Mouse (Mus musculus) heart, adult 8-10 months (tissue): ENCODE results near the gene Olfr1416. TPM values are rescaled to one million over a fixed set of nuclear protein-coding genes. Genes with fewer than 3 reads are reported as not detected.
"Not testable (repeated sequence)": the region's sequence is repeated elsewhere in the genome, so short reads cannot be mapped to it uniquely, and the experiment has no call there.

Experiments
- DNase-seq: peaks from one replicate; pipeline ENCODE4 v3.0.0; 2022; ENCODE audit warnings: low spot score
- total RNA-seq, 4 experiments: library from RNA; stranded (reverse); gene quantifications; 2 replicates each; pipeline ENCODE4 v1.2.4; 2022

Olfr1416 gene
- not detected for total RNA-seq

DNA sequence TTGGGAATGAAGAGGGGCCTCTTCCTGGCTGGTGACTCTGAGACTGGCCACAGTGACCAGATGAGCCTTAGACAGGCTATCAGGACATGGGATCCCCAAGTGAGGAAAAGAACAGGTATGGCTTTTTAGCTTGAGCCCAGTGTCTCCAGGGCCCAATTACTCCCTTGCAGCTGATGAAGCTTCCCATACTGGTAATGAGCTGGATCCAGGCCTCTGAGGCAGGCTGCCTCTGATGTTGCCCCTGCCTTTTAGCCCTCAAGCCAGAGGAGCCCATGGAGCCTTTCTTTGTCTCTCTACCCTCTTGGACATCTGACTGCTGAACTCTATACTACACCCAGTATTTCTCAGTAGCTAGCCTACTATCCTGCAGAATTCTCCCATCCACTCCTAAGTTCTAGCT lies at the start of gene Olfr1416:
TSS of gene Olfr1416 (minus strand) at position 101 of the 400 bp plus-strand sequence.
- DNase-seq = no peak

DNA sequence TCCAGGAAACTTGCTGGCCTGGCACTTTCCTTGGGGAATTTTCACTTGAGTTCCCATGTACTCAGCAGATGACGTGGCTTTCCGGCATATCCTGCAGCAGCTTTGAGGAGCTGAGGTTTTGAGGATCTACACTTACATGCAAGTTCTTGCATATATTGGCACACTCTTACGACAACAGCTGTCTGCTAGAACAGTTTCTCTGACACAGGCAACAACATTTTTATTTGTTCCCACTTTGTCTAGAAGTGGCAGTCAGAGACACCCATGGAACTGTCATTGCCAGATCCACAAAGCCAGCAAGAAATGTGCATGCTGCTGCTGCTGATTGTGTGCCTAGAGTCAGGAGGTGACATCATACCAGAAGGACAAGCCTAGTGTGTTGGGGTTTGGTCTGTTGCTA lies 38.9 kb upstream of the Olfr1416 start:
- DNase-seq = no peak

DNA sequence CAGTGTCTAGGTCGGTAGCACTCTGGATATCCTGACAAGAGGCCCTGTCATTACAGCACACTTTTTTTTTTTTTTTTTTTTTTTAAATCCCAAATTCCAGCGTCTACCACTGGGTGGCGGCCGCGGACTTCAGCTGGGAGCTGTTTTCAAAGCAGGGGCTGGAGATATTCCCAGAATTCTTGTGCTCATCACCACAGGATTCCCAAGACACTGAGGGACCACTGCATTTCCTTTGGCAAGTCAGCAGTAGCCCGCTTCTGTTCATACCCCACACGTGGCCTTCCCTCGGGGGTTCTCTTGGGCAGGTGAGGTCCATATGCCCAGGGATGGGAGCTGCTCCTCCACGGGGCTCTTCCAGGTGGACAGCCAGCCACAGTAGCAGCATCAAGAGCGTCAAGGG lies 36.5 kb upstream of the Olfr1416 start:
- DNase-seq = peak; percentile 4

DNA sequence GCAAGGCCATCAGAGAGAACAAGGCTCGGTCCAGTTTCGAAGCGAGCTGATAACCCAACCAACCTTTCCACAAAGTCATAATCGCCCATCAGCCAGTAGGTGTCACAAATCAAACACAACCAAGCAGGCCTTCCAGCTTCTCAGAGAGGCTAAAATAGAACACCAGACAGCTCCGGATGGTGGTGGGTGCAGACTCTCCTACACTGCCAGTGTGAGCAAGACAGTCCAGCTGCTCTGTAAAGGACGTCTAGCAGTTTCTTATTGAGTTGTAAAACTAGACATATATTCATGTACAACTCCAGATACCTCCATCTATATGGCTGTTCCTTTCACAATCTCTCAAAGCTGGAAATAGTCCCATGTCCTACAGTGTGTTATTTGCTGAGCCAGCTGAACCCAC lies 34.1 kb upstream of the Olfr1416 start:
- DNase-seq = no peak

DNA sequence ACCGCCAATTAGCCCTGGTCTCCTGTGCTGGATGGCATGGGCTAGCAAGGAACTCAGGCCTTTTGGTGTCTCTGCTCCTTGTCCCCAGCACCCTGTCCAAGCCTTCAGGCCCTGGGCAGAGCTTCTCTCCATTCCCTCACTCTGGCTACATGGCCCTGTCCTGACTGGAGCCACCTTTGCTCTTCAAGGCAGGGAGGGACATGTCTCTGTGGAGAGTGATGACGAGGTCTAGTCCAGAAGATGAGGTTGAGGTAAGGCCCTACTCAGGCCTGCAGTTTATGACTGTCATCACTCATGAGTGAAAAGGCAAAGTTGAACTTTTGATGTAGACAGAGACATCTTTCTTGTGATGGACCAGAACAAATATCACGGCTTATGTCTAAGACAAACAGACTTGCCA lies 33.6 kb upstream of the Olfr1416 start, which contains the start of gene Olfr1414:
TSS of gene Olfr1414 (minus strand) at position 101 of the 400 bp plus-strand sequence.
- no peak for DNase-seq

DNA sequence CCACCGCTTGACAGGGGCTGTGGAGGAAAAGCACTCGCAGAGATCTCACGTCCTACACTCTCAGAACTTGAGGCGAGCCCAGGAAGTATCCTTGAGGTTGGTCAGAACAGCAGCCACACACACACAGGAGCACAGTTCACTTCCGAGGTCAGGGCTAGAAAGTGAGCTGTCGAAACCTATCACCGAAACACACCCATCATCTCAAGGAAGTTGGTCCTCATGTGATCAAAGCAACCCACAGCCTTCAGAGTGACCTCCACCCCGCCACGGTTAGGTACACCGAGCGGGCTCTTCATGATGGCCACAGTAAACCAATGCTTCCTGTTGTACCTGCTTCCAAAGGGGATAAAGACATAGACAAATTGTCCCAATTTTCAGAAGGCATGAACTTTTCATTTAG lies 30.5 kb upstream of the Olfr1416 start:
- no peak for DNase-seq

DNA sequence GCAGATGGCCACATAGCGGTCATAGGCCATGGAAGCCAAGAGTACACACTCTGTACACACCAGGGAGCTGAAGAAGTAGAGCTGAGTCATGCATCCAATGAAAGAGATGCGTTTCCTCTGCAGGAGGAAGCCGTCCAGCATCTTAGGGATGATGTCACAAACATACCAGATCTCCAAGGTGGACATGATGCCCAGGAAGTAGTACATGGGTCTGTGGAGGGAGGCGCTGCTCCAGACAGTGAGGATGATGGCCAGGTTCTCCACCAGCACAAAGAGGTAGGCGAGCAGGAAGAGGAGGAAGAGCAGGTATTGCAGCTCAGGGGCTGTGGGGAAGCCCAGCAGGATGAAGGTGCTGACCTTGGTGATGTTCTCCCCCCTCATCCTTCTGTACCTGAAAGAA lies 26.7 kb upstream of the Olfr1416 start:
- not testable (repeated sequence) for DNase-seq

DNA sequence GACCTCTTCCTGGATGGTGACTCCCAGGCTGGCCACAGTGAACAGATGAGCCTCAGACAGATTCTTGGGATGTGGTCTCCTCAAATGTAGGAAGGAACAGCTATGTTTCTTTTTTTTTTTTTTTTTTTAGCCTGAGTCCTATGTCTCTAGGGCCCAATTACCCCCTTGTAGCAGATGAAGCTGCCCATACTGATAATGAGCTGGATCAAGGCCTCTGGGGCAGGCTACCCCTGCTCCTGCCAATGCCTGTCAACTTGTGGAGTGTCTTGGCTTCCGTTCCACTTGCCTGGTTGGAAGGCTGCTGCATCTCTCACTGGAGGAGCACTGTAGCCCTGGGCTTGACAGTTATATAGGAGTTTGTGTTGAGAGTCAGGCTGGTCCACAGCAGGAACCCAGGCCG lies 11.1 kb upstream of the Olfr1416 start, which contains the start of gene Olfr1415:
TSS of gene Olfr1415 (minus strand) at position 101 of the 400 bp plus-strand sequence.
- no peak for DNase-seq

DNA sequence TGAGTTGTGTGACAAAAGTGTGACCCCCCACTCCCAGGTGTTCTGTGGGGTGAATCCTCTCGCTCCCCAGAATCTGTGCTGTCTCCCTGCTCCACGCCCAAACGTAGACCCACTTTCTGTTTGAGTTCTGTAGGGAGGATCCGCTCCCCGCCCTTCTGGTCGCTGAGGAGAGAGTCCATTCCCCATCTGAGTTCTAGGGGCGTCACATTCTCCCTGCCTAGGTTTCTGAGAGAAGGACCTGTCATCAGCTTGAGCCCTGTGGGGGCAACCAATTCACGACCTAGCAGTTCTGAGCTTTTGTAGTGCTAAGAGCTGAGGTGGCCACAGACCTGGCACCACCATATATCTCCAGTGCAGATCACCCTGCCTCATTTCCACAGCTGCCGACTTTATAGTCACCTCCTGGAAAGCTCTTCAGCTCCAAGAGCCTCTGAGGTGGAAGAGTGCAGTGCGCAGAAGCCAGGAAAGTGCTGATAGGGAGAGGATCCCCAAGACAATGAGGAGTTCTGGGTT lies 10.8 kb downstream of the Olfr1416 start:
- no peak for DNase-seq

DNA sequence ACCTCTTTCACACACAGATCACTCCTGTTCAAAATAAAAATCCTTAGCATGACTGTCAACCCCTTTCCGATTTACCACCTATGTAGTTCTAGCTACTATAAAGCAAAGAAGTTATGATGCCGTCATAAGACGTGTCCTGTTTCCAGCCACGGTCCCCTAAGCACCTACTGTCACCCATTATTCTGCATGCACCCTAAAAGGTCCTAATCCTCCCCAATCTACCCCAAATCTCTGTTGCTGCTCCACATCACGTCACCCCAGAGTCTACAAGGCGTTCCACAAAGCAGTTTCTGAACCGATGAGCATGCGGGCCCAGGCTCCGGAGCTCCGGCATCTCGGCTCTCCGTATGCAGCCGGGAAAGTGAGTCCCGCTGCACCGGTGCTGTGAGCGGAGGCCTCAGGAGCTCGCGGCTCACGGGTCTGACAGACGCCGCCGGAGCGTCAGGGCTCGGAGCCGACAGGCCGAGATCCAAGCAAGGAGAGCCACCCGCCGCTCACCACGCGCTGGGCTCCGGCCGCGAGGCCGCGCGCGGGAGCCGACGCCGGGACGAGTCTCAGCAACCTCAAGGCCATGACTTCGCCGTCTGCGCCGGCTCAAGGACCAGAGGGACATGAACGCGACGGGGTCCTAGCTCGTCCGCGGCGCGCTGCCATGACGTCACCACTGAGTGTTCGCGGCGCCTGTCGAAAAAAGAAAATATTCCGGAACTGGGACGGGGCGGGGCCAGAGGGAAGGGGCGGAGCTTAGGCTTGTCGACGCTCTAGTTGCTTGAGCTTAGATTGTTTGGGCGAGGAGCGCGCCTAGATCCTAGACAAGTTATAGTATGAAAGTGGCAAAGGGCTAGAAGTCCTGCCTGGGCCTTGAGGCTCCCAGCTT lies 11.5 kb downstream of the Olfr1416 start, which contains the start of gene Ndufa10:
TSS of gene Ndufa10 (minus strand) at position 696 of the 877 bp plus-strand sequence.
- peak; percentile 94 for DNase-seq

DNA sequence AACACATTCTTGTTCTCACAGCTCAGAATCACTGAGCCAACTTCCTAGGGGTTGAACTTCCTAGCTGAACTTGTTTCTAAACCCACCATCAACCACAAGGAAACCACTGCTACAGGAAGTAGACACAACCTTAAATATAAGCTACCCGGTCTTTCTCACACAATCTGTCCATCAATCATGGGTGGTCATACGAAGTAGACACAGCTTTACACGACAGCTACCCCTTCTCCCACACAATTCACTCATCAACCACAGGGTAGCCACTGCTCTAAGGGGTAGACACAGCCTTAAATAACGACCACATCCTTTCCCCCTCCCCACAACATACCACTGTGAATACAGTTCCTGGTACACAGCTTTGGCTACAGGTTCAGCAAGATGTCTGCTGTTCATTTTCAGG lies 16.0 kb downstream of the Olfr1416 start:
- no peak for DNase-seq

DNA sequence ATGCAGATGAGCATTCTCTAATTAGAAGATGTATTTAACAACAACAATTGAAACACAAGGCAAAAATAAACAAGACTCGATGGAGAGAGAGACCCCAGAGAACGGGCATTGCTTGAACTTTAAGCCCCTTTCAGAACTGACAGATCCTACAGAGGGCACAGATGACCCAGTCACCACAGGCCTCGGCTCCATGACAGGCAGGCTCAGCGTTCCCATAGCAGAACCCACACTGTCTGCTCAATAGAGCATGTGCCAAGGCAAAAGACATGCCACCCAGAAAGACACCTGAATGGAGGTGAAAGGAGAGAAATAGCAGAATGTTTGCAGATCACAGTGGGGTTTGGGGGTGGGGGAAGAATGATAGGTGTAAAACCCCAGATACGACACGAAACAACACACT lies 26.5 kb downstream of the Olfr1416 start:
- DNase-seq = no peak

DNA sequence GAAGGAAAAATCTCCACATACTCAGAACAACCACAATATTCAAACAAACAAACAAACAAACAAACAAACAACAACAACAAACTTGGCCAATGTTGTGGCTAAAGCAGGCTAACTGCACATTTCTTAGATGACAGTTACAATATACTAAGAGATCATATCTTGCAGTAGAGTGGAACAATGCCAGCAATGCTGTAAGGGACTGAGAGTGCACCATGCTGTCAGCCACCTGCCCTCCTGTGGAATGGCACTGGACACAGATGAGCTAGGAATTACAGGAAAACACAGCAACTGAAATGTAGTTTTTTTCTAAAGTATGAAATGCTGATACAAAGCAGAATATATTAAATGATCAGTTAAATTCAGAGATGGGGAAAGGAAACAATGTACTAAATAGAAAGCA lies 27.2 kb downstream of the Olfr1416 start:
- no peak for DNase-seq

DNA sequence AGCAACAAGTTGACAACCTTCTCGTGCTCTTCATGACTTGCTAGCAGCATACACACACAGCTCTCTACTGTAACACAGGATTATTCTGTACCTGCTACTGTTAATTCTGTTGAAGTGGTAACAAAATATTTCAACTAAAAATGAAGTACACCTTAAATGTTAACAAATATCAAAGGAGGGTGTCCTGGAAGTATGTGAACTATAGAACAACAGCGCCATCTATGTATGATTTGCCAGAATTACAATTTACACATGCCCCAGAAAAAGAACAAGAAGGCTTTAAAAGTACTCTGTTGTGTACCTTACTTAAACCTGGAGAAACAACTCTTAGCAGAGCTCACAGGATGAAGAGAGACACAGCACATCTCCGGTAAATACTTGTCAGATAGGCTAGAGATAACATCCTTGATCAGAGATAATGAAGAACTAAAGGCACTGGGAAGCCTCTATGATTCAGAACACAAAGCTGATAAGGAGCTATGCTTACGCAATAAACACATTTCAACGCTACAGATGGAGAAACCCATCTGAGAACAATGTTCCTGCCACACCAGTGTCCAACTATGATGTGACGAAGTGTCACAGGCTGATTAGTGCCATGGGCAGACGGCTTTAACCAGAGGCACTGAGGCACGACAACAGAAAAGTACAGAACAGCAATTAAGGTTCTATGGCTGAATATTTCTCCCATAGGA lies 31.0 kb downstream of the Olfr1416 start:
- peak; percentile 34 for DNase-seq

DNA sequence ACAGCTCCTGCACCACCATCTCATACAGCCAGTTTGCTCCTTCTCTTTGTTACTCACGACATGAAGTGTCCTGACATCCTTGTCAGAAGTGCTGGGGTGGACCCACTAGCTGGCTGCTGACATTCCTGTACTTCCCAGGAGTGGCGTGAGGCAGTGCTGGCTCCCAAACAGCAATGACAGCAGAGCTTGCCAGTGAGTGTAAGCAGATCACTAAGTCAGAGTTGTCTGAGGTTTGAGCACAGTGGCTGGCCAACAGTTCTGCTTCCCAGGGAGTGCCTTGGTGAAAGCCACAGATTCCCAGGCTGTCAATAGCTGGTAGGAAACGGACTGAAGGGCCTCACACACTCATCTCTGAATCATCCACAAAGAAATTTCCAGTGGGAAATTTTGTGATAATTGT lies 36.6 kb downstream of the Olfr1416 start:
- no peak for DNase-seq

DNA sequence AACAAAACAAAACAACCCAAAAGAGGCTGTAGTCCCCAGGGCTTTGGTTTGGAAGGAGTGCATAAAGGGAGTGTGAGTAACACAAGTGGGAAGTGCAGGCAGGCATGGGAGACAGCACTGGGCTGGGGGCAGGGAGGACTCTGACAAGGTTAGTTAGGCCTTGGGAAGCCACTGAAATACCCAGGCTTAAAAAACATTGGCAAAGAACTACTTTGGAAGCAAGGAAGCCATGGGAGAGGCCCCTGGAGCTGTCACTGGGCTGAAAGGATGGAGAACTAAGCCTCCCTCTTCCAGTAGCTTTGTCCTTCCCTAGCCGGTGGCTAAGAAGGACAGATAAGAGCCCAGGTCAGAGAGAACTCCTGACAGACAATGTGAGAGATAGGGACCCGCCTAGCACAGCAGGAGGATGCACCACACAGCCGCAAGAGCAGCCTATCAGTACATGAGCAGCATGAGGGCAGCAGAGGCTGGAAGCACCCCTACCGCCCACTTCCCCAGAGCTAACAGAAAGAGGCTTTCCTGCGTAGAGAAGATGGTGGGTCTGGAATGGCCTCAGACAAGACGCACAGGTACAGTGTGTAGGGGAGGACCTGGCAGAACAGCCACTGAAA lies 43.4 kb downstream of the Olfr1416 start:
- DNase-seq = no peak

DNA sequence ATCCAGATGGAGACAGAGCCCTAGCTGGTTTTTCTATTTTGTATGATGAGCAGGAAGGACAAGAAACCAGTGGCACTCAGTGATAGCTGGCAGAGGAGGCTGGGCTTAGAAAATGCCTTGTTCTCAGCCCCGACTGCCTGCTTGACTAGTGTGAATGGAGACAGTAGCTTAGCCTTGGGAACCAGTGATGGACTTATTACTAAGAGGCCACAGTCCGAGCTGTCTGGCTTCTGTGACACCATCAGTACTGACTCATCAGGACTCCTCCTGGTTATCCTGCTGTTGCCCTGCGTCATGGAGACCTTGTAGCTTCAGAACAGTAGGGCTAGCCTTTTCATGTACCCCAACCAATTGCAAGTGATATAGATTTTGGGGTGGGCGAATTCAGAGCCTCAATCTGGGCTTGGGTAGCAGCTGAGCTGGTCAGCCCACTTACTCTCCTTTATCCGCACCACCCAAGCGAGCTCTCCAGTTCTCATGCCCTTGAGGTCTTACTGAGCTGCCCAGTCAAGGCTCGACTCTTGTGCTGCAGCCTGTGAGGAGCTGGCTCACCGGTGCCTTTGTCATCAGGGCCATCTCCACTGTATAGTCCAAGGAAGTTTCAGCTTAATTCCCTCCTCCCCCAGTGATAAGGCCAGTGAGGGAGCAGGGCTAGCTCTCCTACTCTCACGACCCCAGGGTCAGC lies 44.7 kb downstream of the Olfr1416 start:
- DNase-seq = no peak

DNA sequence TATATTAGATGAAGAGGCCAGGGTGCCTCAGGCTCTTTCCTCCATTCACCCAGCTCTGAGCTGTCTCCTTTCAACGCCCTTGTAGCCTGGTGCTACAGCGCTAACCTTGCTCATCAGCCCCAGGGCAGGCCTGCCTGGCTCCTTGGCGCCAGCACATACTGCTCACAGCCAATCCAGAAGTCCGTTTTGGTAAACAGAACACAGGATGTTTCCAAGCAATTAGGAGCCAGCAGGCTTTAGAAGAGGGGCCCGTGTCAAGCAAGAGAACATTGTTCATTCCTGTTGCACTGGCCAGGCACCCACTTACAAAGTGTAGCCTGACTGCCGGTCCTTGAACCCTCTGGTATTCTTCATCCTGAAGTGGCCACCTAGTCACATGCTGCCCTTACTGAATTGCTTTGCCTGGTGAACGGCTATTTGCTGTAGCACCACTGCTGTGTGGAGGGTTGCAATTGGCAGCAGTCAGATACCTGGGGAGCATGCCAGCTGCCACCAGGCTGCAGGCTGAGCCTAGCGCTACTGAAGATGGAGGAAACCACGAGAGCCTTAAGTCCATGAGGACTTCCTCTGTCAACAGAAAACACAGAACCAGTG lies 47.1 kb downstream of the Olfr1416 start:
- peak; percentile 45 for DNase-seq

DNA sequence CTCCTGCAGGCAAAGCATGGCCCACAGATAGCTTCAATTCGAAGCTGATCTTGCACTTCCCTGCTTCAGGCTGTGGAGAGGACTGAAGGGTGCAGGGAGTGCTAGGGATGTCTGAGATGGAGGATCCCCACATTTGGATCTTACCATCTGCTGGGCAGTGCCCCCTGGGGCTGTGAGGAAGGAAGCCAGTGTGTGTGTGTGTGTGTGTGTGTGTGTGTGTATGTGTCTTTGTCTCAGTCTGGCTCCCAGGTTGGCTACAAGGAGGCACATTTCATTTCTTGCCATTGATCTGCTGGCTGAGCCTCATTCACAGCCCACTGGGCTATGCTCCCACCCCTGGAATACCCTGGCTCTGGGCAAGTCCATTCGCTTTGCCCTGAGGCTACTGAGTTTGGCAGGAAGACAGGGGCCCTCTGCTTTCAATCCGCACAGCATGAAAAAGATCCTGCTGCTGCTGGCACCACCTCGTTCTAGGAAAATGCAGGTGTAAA lies 48.0 kb downstream of the Olfr1416 start:
- no peak for DNase-seq

DNA sequence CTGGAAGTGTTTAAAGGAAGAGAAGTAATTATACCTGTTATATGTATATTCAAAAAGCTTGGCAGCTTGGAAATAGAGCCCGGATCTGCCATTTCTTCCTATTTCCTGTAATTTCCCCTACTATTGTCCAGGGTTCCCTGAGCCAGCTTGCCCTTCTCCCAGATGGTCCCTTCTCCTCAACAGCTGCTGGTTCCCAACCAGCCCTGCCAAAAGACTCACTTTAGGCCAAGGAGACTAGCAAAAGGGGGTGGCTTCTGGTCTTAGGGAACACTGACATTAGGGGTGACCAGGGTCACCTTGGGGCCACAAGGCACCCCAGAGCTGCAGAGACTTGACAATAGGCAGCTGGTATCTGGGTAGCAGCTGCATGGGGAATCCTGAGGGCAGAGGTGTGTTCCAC lies 49.9 kb downstream of the Olfr1416 start:
- no peak for DNase-seq

DNA sequence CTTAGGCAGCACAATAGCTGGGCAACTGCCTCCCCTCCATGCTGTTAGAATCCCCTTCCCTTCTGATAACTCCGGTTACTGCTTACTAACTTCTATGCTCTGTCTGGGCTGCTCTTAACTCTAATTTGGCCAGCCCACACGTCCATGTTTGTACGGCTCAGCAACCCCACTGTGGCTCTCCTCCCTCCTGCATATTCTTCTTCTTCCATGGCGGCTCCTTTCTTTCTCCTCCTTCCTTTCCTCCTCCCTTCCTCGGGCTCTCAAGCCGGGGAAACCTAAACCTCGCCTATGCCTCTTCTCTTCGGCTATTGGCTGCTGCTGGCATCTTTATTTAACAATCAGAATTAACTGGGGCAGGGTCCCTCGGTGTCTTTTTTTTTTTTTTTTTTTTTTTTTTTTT lies 52.1 kb downstream of the Olfr1416 start:
- no peak for DNase-seq
